Mouse (Mus musculus) heart, adult 8-10 months (tissue): ENCODE results near the gene Fcf1. TPM values are rescaled to one million over a fixed set of nuclear protein-coding genes. Genes with fewer than 3 reads are reported as not detected.

Source experiments
- DNase-seq: peaks from one replicate; pipeline ENCODE4 v3.0.0; 2022; ENCODE audit warnings: low spot score
- total RNA-seq, 4 experiments: library from RNA; stranded (reverse); gene quantifications; 2 replicates each; pipeline ENCODE4 v1.2.4; 2022

Gene Fcf1
- total RNA-seq, 4 experiments from 2014 or later, result 36.3 to 41.1 (median 40.7) TPM

DNA sequence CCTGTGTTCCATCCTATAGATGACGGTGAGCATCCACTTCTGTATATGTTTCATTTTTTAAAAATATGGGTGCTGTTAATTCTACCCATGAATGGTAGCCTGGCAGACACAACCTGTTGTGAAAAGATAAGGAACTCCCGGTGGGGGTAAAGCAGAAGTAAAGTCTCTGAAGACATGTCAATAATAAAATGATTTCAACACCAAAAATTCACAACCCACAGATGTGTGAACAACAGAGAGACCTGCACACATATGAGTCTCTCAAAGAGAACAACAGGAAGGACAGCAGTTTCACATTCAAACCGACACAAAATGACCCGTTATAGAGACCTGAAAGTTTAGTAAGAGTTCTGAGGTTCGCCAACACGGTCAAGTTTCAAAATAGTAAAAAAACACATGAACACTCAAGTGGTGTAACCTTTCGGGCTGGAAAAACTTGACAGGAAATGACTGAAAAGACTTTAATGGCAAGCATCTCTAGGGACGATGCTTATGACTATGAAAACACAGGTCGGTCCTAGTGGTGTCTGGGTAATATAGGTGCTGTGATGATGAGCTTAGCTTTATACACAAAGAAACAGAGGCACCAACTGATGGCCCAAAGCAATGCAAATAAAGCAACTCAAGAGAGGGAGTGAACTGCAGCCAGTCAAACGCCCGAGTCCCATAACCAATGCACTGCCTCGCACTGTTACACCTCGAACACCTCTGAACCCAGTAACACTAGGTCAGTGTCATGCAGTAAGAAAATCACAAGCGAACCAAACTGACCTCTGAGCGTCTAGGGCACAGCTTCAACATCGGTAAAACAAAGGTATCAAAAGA lies 1.7 kb upstream of the Fcf1 start:
- DNase-seq, result no peak

DNA sequence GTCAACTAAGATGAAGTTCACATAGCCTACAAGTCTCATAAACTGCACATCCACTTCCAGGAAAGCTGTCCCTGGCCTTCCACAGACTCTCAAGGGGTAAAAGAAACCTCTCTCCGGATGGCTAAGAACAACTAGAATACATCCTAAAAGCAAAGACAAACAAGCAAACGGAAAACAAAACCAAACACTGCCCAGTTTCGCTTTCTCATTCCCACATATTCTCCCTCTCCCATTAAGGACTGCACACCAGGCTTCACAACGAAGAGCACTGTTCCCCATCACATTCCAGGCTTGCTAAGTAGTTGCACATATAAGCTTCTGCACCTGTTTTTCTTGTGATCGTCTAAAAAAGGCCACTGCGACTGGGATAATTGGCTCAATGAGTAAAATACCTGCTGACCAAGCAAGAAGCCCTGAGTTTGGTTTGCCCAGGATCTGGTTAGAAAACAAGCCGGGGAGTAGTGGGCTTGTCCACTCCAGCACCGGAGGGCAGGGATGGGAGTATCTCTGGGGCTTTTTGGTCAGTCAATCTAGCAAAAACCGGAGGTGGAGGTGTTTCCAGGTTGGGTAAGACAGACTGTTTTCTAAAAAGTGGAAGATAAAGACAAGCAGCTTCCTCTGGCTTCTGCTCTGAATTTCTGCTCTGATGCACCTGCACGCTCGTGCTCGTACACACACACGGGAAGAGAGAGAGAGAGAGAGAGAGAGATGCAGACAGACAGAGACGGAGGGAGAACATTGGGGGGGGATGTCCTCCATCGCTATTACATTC lies 855 bp upstream of the Fcf1 start:
- DNase-seq, result no peak

DNA sequence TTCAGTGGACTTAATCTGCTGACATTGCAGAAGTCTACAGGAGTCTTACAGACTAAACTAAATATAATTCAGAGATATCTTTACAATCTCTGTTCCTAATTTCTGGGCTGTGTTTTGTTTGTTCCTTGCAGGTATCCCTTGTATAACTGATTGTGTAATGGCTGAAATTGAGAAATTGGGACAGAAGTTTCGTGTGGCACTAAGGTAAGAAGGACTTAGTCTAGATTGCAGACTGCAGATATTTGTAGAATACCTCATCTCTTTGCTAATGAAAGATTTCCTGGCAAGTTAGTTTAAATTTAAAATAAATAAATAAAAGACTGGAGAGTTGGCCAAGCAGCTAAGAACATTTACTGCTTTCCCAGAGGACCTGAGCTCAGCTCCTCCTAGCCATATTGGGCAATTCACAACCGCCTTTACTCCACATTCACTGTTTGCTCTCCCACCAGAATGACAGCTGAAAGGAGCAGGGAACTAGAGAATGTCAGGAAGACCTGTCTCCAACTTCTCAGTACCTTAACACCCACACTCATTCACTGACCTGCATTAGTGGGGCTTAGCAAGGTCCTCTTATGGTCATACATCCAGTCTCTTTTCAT lies 8.7 kb downstream of the Fcf1 start:
- DNase-seq, result no peak

DNA sequence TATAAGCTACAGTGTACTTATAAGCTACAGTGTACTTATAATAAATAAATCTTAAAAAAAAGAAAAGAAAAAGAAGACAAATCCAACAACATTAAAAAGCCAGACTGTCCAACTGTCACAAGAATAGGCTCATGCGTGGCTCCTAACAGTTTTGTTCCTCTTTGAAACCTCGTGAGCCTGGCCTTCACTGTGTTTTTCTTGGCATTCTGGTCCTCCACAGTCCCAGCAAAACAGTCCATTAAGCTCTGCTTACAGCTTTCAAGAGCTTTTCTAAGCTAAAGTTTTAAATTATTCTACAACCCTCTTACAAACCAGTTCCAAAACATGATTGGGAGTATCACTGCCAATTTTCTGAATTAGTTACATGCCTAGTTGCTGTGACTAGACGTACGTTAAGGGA lies 18.8 kb downstream of the Fcf1 start:
- no peak for DNase-seq

DNA sequence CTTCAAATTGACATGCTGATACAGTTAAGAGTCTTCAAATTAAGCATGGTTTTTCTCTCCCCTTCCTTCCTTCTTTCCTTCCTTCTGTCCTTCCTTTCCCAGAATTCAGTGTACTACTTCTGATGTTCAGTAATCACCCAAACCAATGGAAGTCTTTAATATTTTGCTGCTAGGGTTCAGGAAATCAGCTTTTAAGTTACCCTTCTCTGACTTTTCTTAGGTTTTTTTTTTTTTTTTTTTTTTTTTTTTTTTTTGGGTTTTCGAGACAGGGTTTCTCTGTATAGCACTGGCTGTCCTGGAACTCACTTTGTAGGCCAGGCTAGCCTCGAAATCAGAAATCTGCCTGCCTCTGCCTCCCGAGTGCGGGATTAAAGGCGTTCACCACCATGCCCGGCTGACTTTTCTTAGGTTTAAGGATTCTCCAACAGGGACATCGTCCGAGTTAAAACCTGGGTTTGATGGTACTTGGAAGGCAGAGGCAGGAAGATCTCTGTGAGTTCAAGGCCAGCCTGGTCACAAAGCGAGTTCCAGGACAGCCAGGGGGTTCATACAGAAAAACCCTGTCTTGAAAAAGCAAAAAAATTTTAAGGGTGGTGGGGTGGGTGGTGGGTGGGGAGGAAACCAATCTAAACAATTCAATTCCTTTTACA lies 24.5 kb downstream of the Fcf1 start:
- no peak for DNase-seq

DNA sequence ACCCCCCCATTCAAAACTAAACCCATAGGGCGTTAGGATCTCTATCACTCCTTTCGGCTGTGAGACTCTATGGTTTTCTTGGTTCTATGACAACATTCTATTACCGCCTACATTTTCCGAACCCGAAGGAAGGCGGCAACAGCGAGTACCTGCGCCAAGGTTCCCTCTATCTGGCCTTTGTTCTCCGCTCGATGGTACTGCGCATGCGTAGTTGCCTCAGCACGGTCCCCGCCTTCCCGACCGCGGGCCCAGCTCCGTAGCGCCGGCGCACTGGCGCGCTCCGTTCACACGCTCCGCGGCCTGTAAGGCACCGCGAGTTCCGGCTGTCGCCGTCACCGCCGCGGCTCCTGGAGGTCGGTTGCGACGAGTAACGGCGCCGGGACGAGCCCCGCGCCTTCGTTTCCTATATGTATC lies 25.4 kb downstream of the Fcf1 start, which contains the start of gene Ylpm1:
Ylpm1 (plus strand) TSS at position 239 of the 414 bp plus-strand sequence.
- DNase-seq, result peak; percentile 97

DNA sequence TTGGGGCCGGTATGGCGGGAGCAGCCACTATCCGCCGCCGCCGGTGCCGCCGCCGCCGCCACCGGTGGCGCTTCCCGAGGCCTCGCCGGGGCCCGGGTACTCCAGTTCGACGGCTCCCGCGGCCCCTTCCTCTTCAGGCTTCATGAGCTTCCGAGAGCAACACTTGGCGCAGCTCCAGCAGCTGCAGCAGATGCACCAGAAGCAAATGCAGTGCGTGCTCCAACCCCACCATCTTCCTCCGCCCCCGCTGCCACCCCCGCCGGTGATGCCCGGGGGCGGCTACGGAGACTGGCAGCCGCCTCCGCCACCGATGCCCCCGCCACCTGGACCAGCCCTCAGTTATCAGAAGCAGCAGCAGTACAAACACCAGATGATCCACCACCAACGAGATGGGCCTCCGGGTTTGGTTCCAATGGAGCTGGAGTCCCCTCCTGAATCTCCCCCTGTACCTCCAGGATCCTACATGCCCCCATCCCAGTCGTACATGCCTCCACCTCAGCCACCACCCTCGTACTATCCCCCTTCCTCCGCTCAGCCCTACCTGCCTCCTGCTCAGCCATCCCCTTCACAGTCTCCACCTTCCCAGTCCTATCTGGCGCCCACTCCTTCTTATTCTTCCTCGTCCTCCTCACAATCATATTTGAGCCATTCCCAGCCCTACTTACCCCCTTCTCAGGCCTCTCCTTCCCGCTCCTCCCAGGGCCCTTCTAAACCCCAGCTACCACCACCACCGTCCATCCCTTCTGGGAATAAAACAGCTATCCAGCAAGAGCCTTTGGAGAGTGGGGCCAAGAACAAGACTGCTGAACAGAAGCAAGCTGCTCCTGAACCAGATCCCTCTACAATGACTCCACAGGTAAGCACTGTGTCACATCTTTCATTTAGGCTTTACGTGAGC lies 26.1 kb downstream of the Fcf1 start:
- no peak for DNase-seq

DNA sequence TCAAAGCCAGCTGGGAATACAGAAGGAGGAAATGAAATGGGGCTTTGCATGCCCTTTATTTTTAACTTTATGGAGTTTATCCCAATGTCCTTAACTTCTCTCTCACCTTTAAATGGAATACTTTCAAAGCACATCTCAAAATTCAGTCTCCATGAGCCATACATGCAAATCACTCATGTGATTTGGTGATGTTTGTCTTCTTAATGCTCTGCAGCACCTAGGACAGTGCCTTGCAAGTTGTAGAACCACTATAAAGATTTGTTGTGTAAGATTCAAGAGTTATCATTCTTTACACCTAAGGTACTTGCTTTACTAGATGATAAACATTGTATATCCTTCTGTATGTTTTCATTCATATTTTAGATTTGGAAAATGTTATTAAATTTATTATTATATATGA lies 28.4 kb downstream of the Fcf1 start:
- DNase-seq, result no peak

DNA sequence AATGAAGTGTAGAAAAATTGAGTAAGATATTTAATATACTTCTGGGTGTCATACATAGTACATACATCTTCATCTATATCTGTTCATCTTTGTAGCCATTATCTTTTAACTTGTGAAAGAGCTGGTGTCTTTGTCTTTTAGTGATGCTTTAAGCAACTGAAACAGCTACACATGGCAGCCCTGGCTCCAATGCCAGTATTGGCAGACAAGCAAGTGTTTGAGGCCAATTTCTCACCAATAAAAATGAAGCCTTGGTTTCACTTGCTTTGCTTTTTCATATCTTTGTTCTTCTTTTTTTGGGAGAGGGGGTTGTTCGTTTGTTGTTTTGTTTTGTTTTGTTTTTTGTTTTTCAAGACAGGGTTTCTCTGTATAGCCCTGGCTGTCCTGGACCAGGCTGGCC lies 35.5 kb downstream of the Fcf1 start:
- no peak for DNase-seq

DNA sequence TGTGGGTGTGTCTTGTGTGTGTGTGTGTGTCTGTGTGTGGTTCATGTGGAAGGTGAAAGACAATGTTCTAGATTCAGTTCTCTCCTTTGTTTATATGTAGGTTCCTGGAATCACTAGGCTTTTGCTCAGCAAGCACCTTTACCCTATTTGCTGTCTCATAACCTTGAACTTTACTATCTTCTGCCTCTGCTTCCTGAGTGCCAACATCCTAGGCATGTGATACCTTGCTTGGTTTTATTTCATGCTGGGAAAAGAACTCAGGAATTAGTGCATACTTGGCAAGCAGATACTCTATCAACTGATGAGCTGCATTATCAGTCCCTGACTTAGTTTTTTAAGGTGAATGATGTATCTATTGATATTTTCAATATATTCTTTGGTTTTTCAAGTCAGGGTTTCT lies 36.3 kb downstream of the Fcf1 start:
- DNase-seq, result no peak

DNA sequence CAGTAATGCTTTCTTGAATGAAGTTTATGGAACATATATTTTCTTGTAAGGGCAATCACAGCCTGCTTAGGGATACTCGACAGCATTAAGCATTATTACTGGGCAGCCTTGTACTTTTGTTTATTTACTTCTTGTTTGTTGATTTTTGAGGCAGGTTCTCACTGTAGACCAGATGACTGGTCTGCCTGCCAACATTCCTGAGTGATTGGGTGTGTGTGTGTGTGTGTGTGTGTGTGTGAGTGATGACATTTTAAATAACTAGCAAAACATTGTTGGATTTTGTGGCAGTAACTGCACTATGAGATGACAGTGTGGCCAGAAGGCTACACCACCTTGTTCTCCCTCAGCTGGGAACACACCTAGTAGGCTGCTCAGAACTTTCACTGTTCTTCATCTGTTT lies 39.1 kb downstream of the Fcf1 start:
- no peak for DNase-seq

DNA sequence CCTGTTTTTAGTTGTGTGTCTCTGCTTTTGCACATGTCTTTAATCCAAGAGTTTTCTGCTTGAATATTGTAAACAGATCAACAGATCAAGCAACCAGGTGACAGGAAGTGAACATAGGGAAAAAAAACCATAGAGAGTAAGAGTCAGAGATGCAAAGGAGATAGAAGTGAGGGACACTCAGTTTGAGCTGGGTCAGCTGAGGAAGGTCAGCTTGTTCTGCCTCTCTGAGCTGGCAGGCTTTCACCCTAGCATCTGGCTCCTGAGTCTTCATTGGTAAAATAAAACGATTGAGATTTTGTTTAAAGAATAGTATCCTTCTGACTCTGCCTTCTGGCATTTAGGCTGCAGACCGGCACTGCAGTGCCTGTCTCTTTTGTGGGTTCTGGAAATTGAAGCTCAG lies 39.8 kb downstream of the Fcf1 start:
- no peak for DNase-seq

DNA sequence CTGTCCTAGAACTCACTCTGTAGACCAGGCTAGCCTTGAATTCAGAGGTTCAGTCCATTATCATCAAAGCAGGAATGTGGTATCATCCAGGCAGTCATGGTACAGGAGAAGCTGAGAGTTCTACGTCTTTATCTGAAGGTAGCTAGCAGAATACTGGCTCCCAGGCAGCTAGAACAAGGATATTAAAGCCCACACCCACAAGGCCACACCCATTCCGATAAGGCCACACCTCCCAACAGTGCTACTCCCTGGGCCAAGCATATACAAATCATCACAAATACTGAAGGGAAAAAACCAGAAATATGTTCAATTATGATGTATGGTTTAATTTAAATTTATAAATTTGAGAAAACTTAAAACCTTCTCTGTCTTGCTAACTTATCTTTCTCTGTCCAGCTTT lies 41.5 kb downstream of the Fcf1 start:
- DNase-seq, result no peak

DNA sequence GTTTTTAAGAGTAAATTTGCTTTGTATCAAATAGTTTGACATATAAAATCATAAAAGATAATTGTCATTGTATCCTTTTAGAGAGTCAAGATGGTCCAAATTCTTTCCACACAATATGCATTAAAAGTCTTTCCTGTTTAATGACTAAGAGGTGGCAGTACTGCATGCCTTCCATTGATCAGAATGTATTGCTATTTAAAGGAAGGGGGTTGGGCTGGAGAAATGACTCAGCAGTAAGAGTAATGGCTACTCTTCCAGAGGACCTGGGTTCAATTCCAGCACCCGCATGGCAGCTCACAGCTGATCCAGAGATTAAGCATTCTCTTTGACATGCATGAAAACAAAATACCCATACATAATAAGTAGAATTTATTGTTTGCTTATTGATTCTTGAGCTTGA lies 51.4 kb downstream of the Fcf1 start:
- DNase-seq, result no peak

DNA sequence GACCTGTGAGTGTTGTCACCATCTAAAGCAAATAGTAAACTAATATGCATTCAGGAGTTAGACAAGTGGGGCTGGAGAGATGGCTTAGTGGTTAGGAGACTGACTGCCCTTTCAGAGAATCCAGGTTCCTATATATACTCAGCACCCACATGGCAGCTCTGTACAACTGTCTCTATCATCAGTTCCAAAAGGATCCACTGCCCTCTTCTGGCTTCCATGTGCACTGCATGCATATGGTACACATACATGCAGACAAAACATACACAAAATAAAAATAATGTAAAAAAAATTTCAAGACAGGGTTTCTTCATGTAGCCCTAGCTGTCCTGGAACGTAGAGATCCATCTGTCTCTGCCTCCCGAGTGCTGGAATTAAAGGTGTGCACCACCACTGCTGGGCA lies 62.0 kb downstream of the Fcf1 start:
- no peak for DNase-seq

Other genes with a start within 250 kb of the Fcf1 start
- 10 to 100 TPM; 26.1 to 29.6 (median 26.9) TPM for gene Npc2, start 197.7 kb upstream of the Fcf1 start, total RNA-seq
- gene Isca2, start 197.6 kb upstream of the Fcf1 start, total RNA-seq, result 100 to 1,000 TPM in 1 of 4 experiments, 10 to 100 TPM in 3; 89.1 to 116 (median 94.9) TPM
- 1 to 10 TPM in 3 of 4 experiments, under 1 TPM in 1; 0.88 to 1.1 (median 1.1) TPM for gene Ltbp2, start 94.4 kb upstream of the Fcf1 start, total RNA-seq
- gene Arel1, start within 50 bp of the Fcf1 start, total RNA-seq, result 10 to 100 TPM; 48.3 to 63.3 (median 50.8) TPM
- 10 to 100 TPM; 26.6 to 30.4 (median 29.7) TPM for gene Ylpm1, start 25.4 kb downstream of the Fcf1 start, total RNA-seq
- 1 to 10 TPM; 1.1 to 3.0 (median 1.8) TPM for gene Prox2, start 139.9 kb downstream of the Fcf1 start, total RNA-seq
- 100 to 1,000 TPM; 715 to 820 (median 788) TPM for gene Dlst, start 139.9 kb downstream of the Fcf1 start, total RNA-seq
- gene Rps6kl1, start 180.4 kb downstream of the Fcf1 start, total RNA-seq, result 1 to 10 TPM; 1.7 to 3.5 (median 2.8) TPM
- 1 to 10 TPM; 3.7 to 5.1 (median 4.1) TPM for gene Pgf, start 206.9 kb downstream of the Fcf1 start, total RNA-seq
- 10 to 100 TPM; 39.5 to 50.6 (median 45.2) TPM for gene Eif2b2, start 248.6 kb downstream of the Fcf1 start, total RNA-seq